Mouse (Mus musculus) left cerebral cortex, adult 18-20 months (tissue): ENCODE measurements around the gene Mapkap1. TPM values are rescaled to one million over a fixed set of nuclear protein-coding genes. Genes with fewer than 3 reads are reported as not detected.
A peak's percentile ranks its signal among the peaks of the same experiment; 100 is the strongest.

Experiments used
- DNase-seq, 2 experiments: peaks; one replicate each; pipeline ENCODE4 v3.0.0; 2021 to 2022; ENCODE audit warnings: low spot score in 2 of 2, mixed read lengths in 1 of 2
- total RNA-seq, 2 experiments: library from RNA; stranded (reverse); gene quantifications; 2 replicates each; pipeline ENCODE4 v1.2.3; 2021

Gene Mapkap1
- total RNA-seq, 2 experiments from 2014 or later, result 69.0 to 72.0 TPM

- no peak for DNase-seq
Observed at GRCm38 (mm10) chr2:34627328-34628226, 221.0 kb downstream of the Mapkap1 start.

- DNase-seq, result no peak
Observed at GRCm38 (mm10) chr2:34628903-34629540, 222.5 kb downstream of the Mapkap1 start.

- DNase-seq, result no peak
Observed at GRCm38 (mm10) chr2:34629758-34630157, 223.2 kb downstream of the Mapkap1 start.

GRCm38 (mm10) chr2:34630445-34630844, 223.9 kb downstream of the Mapkap1 start:
- no peak for DNase-seq

- DNase-seq, result no peak
Observed at GRCm38 (mm10) chr2:34632051-34632450, 225.5 kb downstream of the Mapkap1 start.

- DNase-seq, result no peak
Observed at GRCm38 (mm10) chr2:34635249-34636165, 228.9 kb downstream of the Mapkap1 start.

GRCm38 (mm10) chr2:34638955-34639650, 232.5 kb downstream of the Mapkap1 start:
- peak; percentile 87 to 90 for DNase-seq

GRCm38 (mm10) chr2:34639725-34640124, 233.2 kb downstream of the Mapkap1 start:
- DNase-seq, result no peak

GRCm38 (mm10) chr2:34642351-34642750, 235.8 kb downstream of the Mapkap1 start:
- no peak for DNase-seq

- DNase-seq, result no peak
Observed at GRCm38 (mm10) chr2:34644571-34645526, 238.3 kb downstream of the Mapkap1 start.

GRCm38 (mm10) chr2:34645851-34646540, 239.4 kb downstream of the Mapkap1 start:
- DNase-seq, result peak in 1 of 2 experiments; percentile 16

GRCm38 (mm10) chr2:34646541-34646865, 239.9 kb downstream of the Mapkap1 start:
- no peak for DNase-seq

- DNase-seq, result no peak
Observed at GRCm38 (mm10) chr2:34647410-34647809, 240.8 kb downstream of the Mapkap1 start.

- DNase-seq, result no peak
Observed at GRCm38 (mm10) chr2:34667820-34668219, 261.2 kb downstream of the Mapkap1 start.

GRCm38 (mm10) chr2:34668440-34669191, 262.0 kb downstream of the Mapkap1 start:
- DNase-seq, result no peak

- DNase-seq, result no peak
Observed at GRCm38 (mm10) chr2:34669203-34669746, 262.7 kb downstream of the Mapkap1 start.

- no peak for DNase-seq
Observed at GRCm38 (mm10) chr2:34670470-34670869, 263.9 kb downstream of the Mapkap1 start.
